Mouse (Mus musculus) stomach, embryonic 16.5 days (tissue): Measurements from ENCODE around the gene Gm12258. TPM values are rescaled to one million over a fixed set of nuclear protein-coding genes. Genes with fewer than 3 reads are reported as not detected.
"Not testable (repeated sequence)": the region's sequence is repeated elsewhere in the genome, so short reads cannot be mapped to it uniquely, and the experiment has no call there.

Experiments
- ATAC-seq: fragments of 200-750 bp; cut with Nextera tagmentation; 2 replicates; pipeline ENCODE4 v1.8.0; 2017; ENCODE audit warnings: moderate number of reproducible peaks, moderate TSS enrichment; ENCODE audit not compliant: insufficient read depth, low FRiP score
- H3K27ac ChIP-seq: fragments of 300-500 bp; sonication (generic); 2 replicates; pipeline ENCODE4 v1.5.1; 2014; ENCODE audit warnings: low read length
- H3K27me3 ChIP-seq: fragments of 300-500 bp; sonication (generic); 2 replicates; pipeline ENCODE4 v1.6.1; 2014; ENCODE audit warnings: low read length, control low read depth, mixed read lengths; ENCODE audit not compliant: control insufficient read depth, insufficient read depth
- H3K36me3 ChIP-seq: fragments of 300-500 bp; sonication (generic); 2 replicates; pipeline ENCODE4 v1.6.1; 2014; ENCODE audit warnings: low read length; ENCODE audit not compliant: control insufficient read depth, insufficient read depth
- H3K4me1 ChIP-seq: fragments of 300-500 bp; sonication (generic); 2 replicates; pipeline ENCODE4 v1.6.1; 2014; ENCODE audit warnings: low read length, control low read depth, mixed read lengths; ENCODE audit not compliant: control insufficient read depth, insufficient read depth
- H3K4me2 ChIP-seq: fragments of 300-500 bp; sonication (generic); 2 replicates; pipeline ENCODE4 v1.6.1; 2014; ENCODE audit warnings: low read depth, low read length, mixed read lengths
- H3K4me3 ChIP-seq: fragments of 300-500 bp; sonication (generic); replicated peaks from 2 replicates; pipeline ENCODE4 v1.5.1; 2014; ENCODE audit warnings: mild to moderate bottlenecking, low read length
- H3K9ac ChIP-seq: fragments of 300-500 bp; sonication (generic); 2 replicates; pipeline ENCODE4 v1.6.1; 2014; ENCODE audit warnings: low read length
- H3K9me3 ChIP-seq: fragments of 300-500 bp; sonication (generic); replicated peaks from 2 replicates; pipeline ENCODE4 v1.6.1; 2016; ENCODE audit warnings: low read length, control low read depth; ENCODE audit not compliant: control insufficient read depth
- WGBS: fragments of 180-500 bp; shearing (Covaris S2); extraction: QIAGEN DNeasy Blood & Tissue Kit; methylation state at CpG from one replicate; pipeline ENCODE4 v1.1.7; 2014; 5-methylcytosine and 5-hydroxymethylcytosine counted together
- polyA plus RNA-seq: library from polyadenylated mRNA; unstranded; fragments of >200 nt; fragmentation: Nextera tagmentation; extraction: Ambion mirVana; gene quantifications from 2 replicates; pipeline ENCODE4 v1.2.1, GENCODE M21; 2015

Gene Gm12258
- 9.5 TPM in 2 replicates for polyA plus RNA-seq

DNA sequence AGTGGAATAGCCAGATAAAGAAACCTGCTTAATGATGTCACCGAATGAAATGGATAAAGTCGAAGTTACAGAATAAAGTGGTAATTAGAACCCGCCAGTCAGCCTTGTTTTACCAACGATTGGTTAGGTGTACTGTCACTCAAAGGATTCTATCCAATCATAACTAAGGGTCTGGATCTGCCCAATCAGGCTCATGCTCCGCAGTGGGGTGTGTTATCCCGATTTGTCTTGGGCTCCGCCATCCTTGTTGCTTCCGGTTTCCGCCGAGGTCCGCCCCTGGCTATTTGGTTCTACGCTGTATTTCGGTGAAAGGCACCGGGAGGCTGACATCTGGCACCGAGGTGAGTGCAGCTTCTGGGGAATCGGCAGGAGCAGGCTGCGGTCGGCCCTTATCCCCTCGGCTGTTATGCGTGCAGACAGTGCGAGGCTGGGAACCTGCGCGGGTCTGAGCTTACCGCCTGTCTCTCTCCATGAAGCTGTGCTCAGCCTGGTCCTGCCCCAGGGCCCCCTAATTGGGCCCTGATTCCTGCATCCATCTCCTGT, at the start of gene Gm12258:
Gm12258 (plus strand) TSS at position 240 of the 543 bp plus-strand sequence.
- peak within 1 kb of the TSS; percentile 57 for H3K27ac ChIP-seq

GRCm38 (mm10) chr11:58799747-58800146, 47.2 kb upstream of the Gm12258 start:
- H3K27me3 ChIP-seq, result no peaks in the 10 kb centered on the region
- H3K36me3 ChIP-seq, result no peaks in the 10 kb centered on the region
- no peaks in the 10 kb centered on the region for H3K9me3 ChIP-seq
- peaks cover 10% of the 10 kb centered on the region for H3K4me1 ChIP-seq
- no peak for ATAC-seq
- H3K27ac ChIP-seq, result no peak overlapping the region
- WGBS, result 73% methylated on average over 5 of the region's 5 CpGs
- H3K4me3 ChIP-seq, result no peak overlapping the region
- no peak overlapping the region for H3K9ac ChIP-seq
- H3K4me2 ChIP-seq, result no peak overlapping the region

More for the DNA sequence above, at the start of gene Gm12258:
- peak; percentile 100 for ATAC-seq
- H3K9me3 ChIP-seq, result no peaks in the 10 kb centered on the region
- H3K4me3 ChIP-seq, result peak within 1 kb of the TSS; percentile 76
- peak within 1 kb of the TSS; percentile 87 for H3K4me2 ChIP-seq
- peaks cover 7% of the 10 kb centered on the region; the same call in 1 of the 2 replicates for H3K36me3 ChIP-seq
- H3K9ac ChIP-seq, result peak within 1 kb of the TSS; percentile 92
- WGBS, result 0% methylated on average over 24 of the region's 24 CpGs
- H3K4me1 ChIP-seq, result peaks cover 6% of the 10 kb centered on the region; the same call in 1 of the 2 replicates
- H3K27me3 ChIP-seq, result no peaks in the 10 kb centered on the region

DNA sequence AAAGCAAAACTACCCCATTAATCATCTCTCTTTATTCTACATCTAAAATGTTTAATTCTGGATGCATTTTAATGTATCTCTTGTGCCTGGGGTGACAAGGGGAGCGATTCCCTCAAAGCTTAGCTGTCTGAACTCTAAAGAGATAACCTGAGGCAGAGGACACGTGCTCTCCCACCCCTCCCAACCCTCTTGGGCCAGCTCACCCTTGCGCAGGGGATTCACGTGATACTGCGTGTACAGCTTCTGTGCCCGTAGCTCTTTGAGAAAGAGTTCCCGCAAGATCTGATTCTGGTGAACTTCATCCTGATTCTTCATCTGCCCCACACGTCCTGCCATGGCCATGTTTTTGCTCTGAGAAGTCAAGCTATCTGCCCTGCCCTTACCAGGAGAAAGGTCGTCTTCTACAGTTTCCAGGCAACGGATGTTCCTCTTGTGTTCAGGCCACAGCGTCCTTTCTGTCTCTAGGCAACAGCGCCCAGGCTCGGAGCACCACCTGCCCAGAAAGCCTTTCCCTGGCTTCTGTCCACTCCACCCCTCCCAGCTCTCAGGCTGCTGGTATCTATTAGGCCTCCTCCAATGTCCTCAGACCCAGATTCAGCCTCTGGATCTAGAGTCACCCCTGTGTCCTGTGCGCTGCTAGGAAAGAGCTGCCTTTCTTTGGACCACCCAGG, 45.3 kb upstream of the Gm12258 start, which contains the start of gene Fam183b:
Fam183b (minus strand) TSS at position 403 of the 671 bp plus-strand sequence.
- Histone ChIP-seq H3K9me3 (no peaks in the 10 kb centered on the region), H3K4me1 (peaks cover 10% of the 10 kb centered on the region), H3K27me3 (no peaks in the 10 kb centered on the region), H3K36me3 (no peaks in the 10 kb centered on the region), H3K4me2 (peak within 1 kb of the TSS; percentile 40), H3K4me3 (no peak within 1 kb of the TSS), H3K9ac (0 out of 2 replicates have a peak within 1 kb of the TSS, but pooled peaks have one; percentile 23), H3K27ac (no peak within 1 kb of the TSS)
- WGBS, result 16% methylated on average over 14 of the region's 14 CpGs
- peak; percentile 72 for ATAC-seq

- Histone ChIP-seq H3K9ac (no peak overlapping the region), H3K4me3 (no peak overlapping the region), H3K9me3 (no peaks in the 10 kb centered on the region), H3K4me1 (peaks cover 10% of the 10 kb centered on the region), H3K36me3 (no peaks in the 10 kb centered on the region), H3K27ac (0 out of 2 replicates have a peak overlapping the region, but pooled peaks have one; percentile 44), H3K27me3 (no peaks in the 10 kb centered on the region), H3K4me2 (no peak overlapping the region)
- ATAC-seq, result no peak
- 39% methylated on average over 4 of the region's 4 CpGs for WGBS
Observed at GRCm38 (mm10) chr11:58803871-58804270, 43.1 kb upstream of the Gm12258 start.

GRCm38 (mm10) chr11:58804393-58804792, 42.6 kb upstream of the Gm12258 start:
- Histone ChIP-seq H3K4me2 (no peak overlapping the region), H3K36me3 (no peaks in the 10 kb centered on the region), H3K27ac (no peak overlapping the region), H3K4me3 (no peak overlapping the region), H3K9me3 (no peaks in the 10 kb centered on the region), H3K27me3 (no peaks in the 10 kb centered on the region), H3K4me1 (peaks cover 10% of the 10 kb centered on the region), H3K9ac (no peak overlapping the region)
- WGBS, result 23% methylated on average over 2 of the region's 2 CpGs
- peak; percentile 65; the same call in 1 of the 2 replicates for ATAC-seq

- Histone ChIP-seq H3K4me3 (no peak overlapping the region), H3K4me2 (no peak overlapping the region), H3K27me3 (no peaks in the 10 kb centered on the region), H3K36me3 (no peaks in the 10 kb centered on the region), H3K4me1 (no peaks in the 10 kb centered on the region), H3K9me3 (no peaks in the 10 kb centered on the region), H3K9ac (no peak overlapping the region), H3K27ac (no peak overlapping the region)
- ATAC-seq, result no peak
- 3% methylated on average over 1 of the region's 1 CpGs for WGBS
Observed at GRCm38 (mm10) chr11:58812001-58812400, 35.0 kb upstream of the Gm12258 start.

GRCm38 (mm10) chr11:58814700-58815099, 32.3 kb upstream of the Gm12258 start, which contains the start of gene Olfr313:
Olfr313 (plus strand) TSS chr11:58815000.
- ATAC-seq, result not testable (repeated sequence)
- WGBS, result 56% methylated on average over 1 of the region's 1 CpGs

GRCm38 (mm10) chr11:58815676-58816075, 31.3 kb upstream of the Gm12258 start:
- no peak for ATAC-seq
- H3K9me3 ChIP-seq, result no peaks in the 10 kb centered on the region
- no peak overlapping the region for H3K4me3 ChIP-seq
- H3K27me3 ChIP-seq, result no peaks in the 10 kb centered on the region
- H3K4me1 ChIP-seq, result no peaks in the 10 kb centered on the region
- H3K27ac ChIP-seq, result no peak overlapping the region
- H3K9ac ChIP-seq, result no peak overlapping the region
- no peak overlapping the region for H3K4me2 ChIP-seq
- no peaks in the 10 kb centered on the region for H3K36me3 ChIP-seq
- 81% methylated on average over 1 of the region's 1 CpGs for WGBS

More at GRCm38 (mm10) chr11:58814700-58815099, 32.3 kb upstream of the Gm12258 start, which contains the start of gene Olfr313:
- H3K36me3 ChIP-seq, H3K27me3 ChIP-seq, H3K9ac ChIP-seq, H3K4me3 ChIP-seq, H3K4me1 ChIP-seq, H3K27ac ChIP-seq, H3K9me3 ChIP-seq, H3K4me2 ChIP-seq: not testable (repeated sequence)

DNA sequence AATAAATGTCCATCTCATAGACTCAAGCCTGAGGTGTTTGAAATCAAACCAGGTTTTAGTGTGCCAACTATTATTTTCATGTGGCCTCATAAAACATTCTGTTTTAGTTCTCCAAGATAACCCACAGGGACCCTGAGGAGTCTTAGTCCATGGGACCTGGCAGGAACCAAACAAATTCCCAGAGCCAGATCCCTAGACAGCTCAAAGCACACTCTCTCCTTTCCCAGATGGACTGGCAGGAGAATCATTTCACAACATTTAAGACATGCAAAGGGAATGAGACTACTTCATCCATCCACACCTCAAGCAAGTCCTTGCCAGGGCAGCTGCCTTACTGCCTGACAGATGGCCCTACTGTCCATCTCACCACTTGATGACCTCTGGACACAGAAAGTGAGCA, 18.0 kb upstream of the Gm12258 start, which contains the start of gene Olfr312:
Olfr312 (plus strand) TSS at position 301 of the 400 bp plus-strand sequence.
- not testable (repeated sequence) for H3K36me3 ChIP-seq, H3K9me3 ChIP-seq, ATAC-seq, H3K4me2 ChIP-seq, H3K9ac ChIP-seq, H3K4me1 ChIP-seq, H3K27me3 ChIP-seq, H3K27ac ChIP-seq, H3K4me3 ChIP-seq
